Mouse (Mus musculus): ENCODE measurements around the gene Itgae. TPM values are rescaled to one million over a fixed set of nuclear protein-coding genes. Genes with fewer than 3 reads are reported as not detected.
A peak's percentile ranks its signal among the peaks of the same experiment; 100 is the strongest.

Gene Itgae
- polyA plus RNA-seq, 1 experiment from 2014 or later = 0.20 TPM

DNA sequence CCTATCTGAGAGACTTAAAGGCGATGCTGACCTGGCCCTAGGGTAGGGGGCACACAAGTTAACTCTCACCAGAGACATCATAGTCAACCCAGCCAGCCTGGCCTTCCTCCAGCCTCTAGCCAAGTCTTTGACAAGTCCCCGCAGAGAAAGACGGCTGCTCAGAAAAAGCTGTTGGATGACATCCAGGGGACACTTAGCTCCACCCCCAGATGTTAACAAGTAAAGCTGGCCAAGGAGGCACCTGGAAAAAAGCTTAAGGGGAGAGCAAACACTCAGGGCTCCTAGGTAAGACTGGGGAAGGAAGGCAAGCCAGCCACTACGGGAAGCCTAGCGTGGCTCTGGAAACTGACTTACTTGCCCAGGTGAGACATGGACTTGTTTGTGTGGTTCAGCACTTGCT is 81.8 kb downstream of the Itgae start:
- no peak overlapping the region for H3K9ac ChIP-seq (ENCODE audit: low read depth, low read length)
- H3K4me2 ChIP-seq (replicated peaks; ENCODE audit: low read depth, low read length) = no peak overlapping the region
- no peaks in the 10 kb centered on the region for H3K27me3 ChIP-seq (ENCODE audit: control insufficient read depth, insufficient read depth, low read length)
- H3K27ac ChIP-seq (ENCODE audit: low read depth, low read length) = no peak overlapping the region; the same call in 1 of the 2 replicates
- H3K4me3 ChIP-seq (ENCODE audit: low read length) = no peak overlapping the region
- no peak for ATAC-seq (ENCODE audit: low FRiP score, low TSS enrichment)
- no peaks in the 10 kb centered on the region for H3K9me3 ChIP-seq (ENCODE audit: control insufficient read depth, low read length)
- peaks cover 16% of the 10 kb centered on the region for H3K36me3 ChIP-seq (ENCODE audit: control insufficient read depth, insufficient read depth, low read length)
- peaks cover 18% of the 10 kb centered on the region for H3K4me1 ChIP-seq (ENCODE audit: control insufficient read depth, insufficient read depth, low read length)
- 63% methylated on average over 5 of the region's 5 CpGs for WGBS

- H3K4me1 ChIP-seq (ENCODE audit: control insufficient read depth, insufficient read depth, low read length) = peaks cover 27% of the 10 kb centered on the region
- peak overlapping the region; percentile 92; the same call in 1 of the 2 replicates for H3K9ac ChIP-seq (ENCODE audit: low read depth, low read length)
- WGBS = 35% methylated on average over 8 of the region's 8 CpGs
- H3K9me3 ChIP-seq (ENCODE audit: control insufficient read depth, low read length) = no peaks in the 10 kb centered on the region
- H3K36me3 ChIP-seq (ENCODE audit: control insufficient read depth, insufficient read depth, low read length) = peaks cover 19% of the 10 kb centered on the region
- no peaks in the 10 kb centered on the region for H3K27me3 ChIP-seq (ENCODE audit: control insufficient read depth, insufficient read depth, low read length)
- peak overlapping the region; percentile 98 for H3K4me3 ChIP-seq (ENCODE audit: low read length)
- H3K4me2 ChIP-seq (replicated peaks; ENCODE audit: low read depth, low read length) = peak overlapping the region; percentile 82
- ATAC-seq (ENCODE audit: low FRiP score, low TSS enrichment) = no peak
- H3K27ac ChIP-seq (ENCODE audit: low read depth, low read length) = no peak overlapping the region
Observed at GRCm38 (mm10) chr11:73175612-73176011, 85.2 kb downstream of the Itgae start.

- H3K9me3 ChIP-seq (ENCODE audit: control insufficient read depth, low read length) = no peaks in the 10 kb centered on the region
Observed at GRCm38 (mm10) chr11:73176186-73176585, 85.8 kb downstream of the Itgae start.

GRCm38 (mm10) chr11:73176608-73177508 is 86.5 kb downstream of the Itgae start, which contains the start of the genes Emc6 and Tax1bp3:
Gene Emc6 (minus strand): TSS chr11:73177037.
Gene Tax1bp3 (plus strand): TSS chr11:73177083.
- Histone ChIP-seq H3K27me3 (ENCODE audit: control insufficient read depth, insufficient read depth, low read length) (no peaks in the 10 kb centered on the region), H3K36me3 (ENCODE audit: control insufficient read depth, insufficient read depth, low read length) (peaks cover 15% of the 10 kb centered on the region), H3K4me1 (ENCODE audit: control insufficient read depth, insufficient read depth, low read length) (peaks cover 27% of the 10 kb centered on the region), H3K27ac (ENCODE audit: low read depth, low read length) (peak within 1 kb of the TSS; percentile 95), H3K4me2 (replicated peaks; ENCODE audit: low read depth, low read length) (peak within 1 kb of the TSS; percentile 82), H3K4me3 (ENCODE audit: low read length) (peak within 1 kb of the TSS; percentile 98), H3K9me3 (ENCODE audit: control insufficient read depth, low read length) (no peaks in the 10 kb centered on the region), H3K9ac (ENCODE audit: low read depth, low read length) (peak within 1 kb of the TSS; percentile 92)
- under 1% methylated on average over 81 of the region's 81 CpGs for WGBS
- ATAC-seq (ENCODE audit: low FRiP score, low TSS enrichment) = peak; percentile 98

More at GRCm38 (mm10) chr11:73176186-73176585, 85.8 kb downstream of the Itgae start:
- Histone ChIP-seq H3K36me3 (ENCODE audit: control insufficient read depth, insufficient read depth, low read length) (peaks cover 15% of the 10 kb centered on the region), H3K9ac (ENCODE audit: low read depth, low read length) (peak overlapping the region; percentile 92), H3K27me3 (ENCODE audit: control insufficient read depth, insufficient read depth, low read length) (no peaks in the 10 kb centered on the region), H3K4me2 (replicated peaks; ENCODE audit: low read depth, low read length) (peak overlapping the region; percentile 82), H3K27ac (ENCODE audit: low read depth, low read length) (peak overlapping the region; percentile 88), H3K4me3 (ENCODE audit: low read length) (peak overlapping the region; percentile 98), H3K4me1 (ENCODE audit: control insufficient read depth, insufficient read depth, low read length) (peaks cover 27% of the 10 kb centered on the region)
- no peak for ATAC-seq (ENCODE audit: low FRiP score, low TSS enrichment)
- WGBS = 1% methylated on average over 15 of the region's 15 CpGs

DNA sequence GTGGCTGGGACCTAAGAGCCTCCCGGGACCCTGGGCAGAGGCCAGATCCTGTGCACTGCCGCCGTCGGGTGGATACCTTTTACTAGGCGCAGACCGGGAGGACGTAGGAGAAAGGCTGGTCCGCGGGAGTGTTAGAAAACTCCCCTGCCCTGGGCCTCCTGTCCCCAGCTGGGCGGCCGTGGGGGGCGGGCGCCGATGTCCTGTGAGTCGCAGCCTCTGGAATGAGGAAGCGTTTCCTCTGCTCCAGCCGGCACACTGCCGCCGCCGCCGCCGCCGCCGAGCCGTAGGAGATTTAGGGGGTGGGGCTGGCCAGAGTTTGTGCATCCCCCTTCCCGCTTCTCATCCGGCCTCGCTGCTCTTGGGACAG is 87.1 kb downstream of the Itgae start:
- Histone ChIP-seq H3K4me2 (replicated peaks; ENCODE audit: low read depth, low read length) (peak overlapping the region; percentile 73), H3K9ac (ENCODE audit: low read depth, low read length) (peak overlapping the region; percentile 92), H3K27ac (ENCODE audit: low read depth, low read length) (peak overlapping the region; percentile 95), H3K36me3 (ENCODE audit: control insufficient read depth, insufficient read depth, low read length) (peaks cover 19% of the 10 kb centered on the region), H3K4me3 (ENCODE audit: low read length) (peak overlapping the region; percentile 98), H3K9me3 (ENCODE audit: control insufficient read depth, low read length) (no peaks in the 10 kb centered on the region), H3K27me3 (ENCODE audit: control insufficient read depth, insufficient read depth, low read length) (no peaks in the 10 kb centered on the region), H3K4me1 (ENCODE audit: control insufficient read depth, insufficient read depth, low read length) (peaks cover 24% of the 10 kb centered on the region)
- peak; percentile 85 for ATAC-seq (ENCODE audit: low FRiP score, low TSS enrichment)
- WGBS = 0% methylated on average over 28 of the region's 28 CpGs

- no peaks in the 10 kb centered on the region for H3K9me3 ChIP-seq (ENCODE audit: control insufficient read depth, low read length)
- peaks cover 21% of the 10 kb centered on the region for H3K36me3 ChIP-seq (ENCODE audit: control insufficient read depth, insufficient read depth, low read length)
- peak overlapping the region; percentile 92 for H3K9ac ChIP-seq (ENCODE audit: low read depth, low read length)
- H3K27me3 ChIP-seq (ENCODE audit: control insufficient read depth, insufficient read depth, low read length) = no peaks in the 10 kb centered on the region
- peak overlapping the region; percentile 73 for H3K4me2 ChIP-seq (replicated peaks; ENCODE audit: low read depth, low read length)
- 0 out of 2 replicates have a peak, but pooled peaks have one; percentile 0 for ATAC-seq (ENCODE audit: low FRiP score, low TSS enrichment)
- peak overlapping the region; percentile 98 for H3K4me3 ChIP-seq (ENCODE audit: low read length)
- peak overlapping the region; percentile 95; the same call in 1 of the 2 replicates for H3K27ac ChIP-seq (ENCODE audit: low read depth, low read length)
- WGBS = 4% methylated on average over 2 of the region's 2 CpGs
- peaks cover 24% of the 10 kb centered on the region for H3K4me1 ChIP-seq (ENCODE audit: control insufficient read depth, insufficient read depth, low read length)
Observed at GRCm38 (mm10) chr11:73177895-73178294, 87.5 kb downstream of the Itgae start.

DNA sequence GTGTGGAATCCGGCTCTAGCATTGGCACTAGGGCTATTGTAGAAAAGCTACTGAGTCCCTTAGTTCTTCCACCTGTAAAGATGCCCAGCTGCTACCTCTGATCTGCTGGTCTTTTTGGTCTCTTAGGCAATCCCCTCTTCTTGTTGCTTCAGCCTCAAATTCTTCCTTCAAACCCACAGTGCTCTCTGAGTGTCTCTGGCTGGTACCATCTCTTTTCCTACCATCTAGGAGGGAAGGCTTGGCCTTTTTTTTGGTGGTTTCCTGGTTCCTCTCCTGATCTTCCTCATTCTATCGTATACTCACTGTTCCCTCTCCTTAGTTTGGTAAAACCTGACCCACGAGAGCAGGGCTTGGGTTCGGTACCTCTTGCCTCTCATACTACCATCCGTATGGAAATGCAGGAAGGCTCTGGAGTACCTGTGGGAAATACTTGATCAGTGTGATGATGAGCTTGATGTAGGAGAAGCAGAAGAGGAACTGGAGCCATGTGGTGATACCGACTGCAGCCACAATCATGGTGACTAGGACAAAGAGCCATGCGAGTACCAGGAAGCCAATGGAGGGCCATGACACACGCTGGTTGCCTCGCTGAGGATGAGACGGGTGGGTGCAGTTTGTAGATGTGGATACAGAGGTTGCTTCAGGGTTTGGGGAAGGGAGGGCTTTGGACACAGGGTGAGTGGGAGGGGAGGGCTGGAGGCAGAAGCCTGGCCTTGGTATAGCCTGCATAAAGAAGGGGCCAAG is 95.7 kb downstream of the Itgae start:
- no peaks in the 10 kb centered on the region for H3K27me3 ChIP-seq (ENCODE audit: control insufficient read depth, insufficient read depth, low read length)
- peaks cover 35% of the 10 kb centered on the region; the same call in 1 of the 2 replicates for H3K36me3 ChIP-seq (ENCODE audit: control insufficient read depth, insufficient read depth, low read length)
- H3K4me2 ChIP-seq (replicated peaks; ENCODE audit: low read depth, low read length) = no peak overlapping the region
- 88% methylated on average over 10 of the region's 10 CpGs for WGBS
- no peak overlapping the region for H3K9ac ChIP-seq (ENCODE audit: low read depth, low read length)
- H3K9me3 ChIP-seq (ENCODE audit: control insufficient read depth, low read length) = no peaks in the 10 kb centered on the region
- H3K4me3 ChIP-seq (ENCODE audit: low read length) = no peak overlapping the region
- H3K27ac ChIP-seq (ENCODE audit: low read depth, low read length) = no peak overlapping the region
- no peak for ATAC-seq (ENCODE audit: low FRiP score, low TSS enrichment)
- no peaks in the 10 kb centered on the region for H3K4me1 ChIP-seq (ENCODE audit: control insufficient read depth, insufficient read depth, low read length)

GRCm38 (mm10) chr11:73187231-73187630 is 96.8 kb downstream of the Itgae start:
- H3K27ac ChIP-seq (ENCODE audit: low read depth, low read length) = no peak overlapping the region
- no peaks in the 10 kb centered on the region for H3K27me3 ChIP-seq (ENCODE audit: control insufficient read depth, insufficient read depth, low read length)
- no peak overlapping the region for H3K4me3 ChIP-seq (ENCODE audit: low read length)
- no peaks in the 10 kb centered on the region for H3K9me3 ChIP-seq (ENCODE audit: control insufficient read depth, low read length)
- H3K4me1 ChIP-seq (ENCODE audit: control insufficient read depth, insufficient read depth, low read length) = no peaks in the 10 kb centered on the region
- H3K9ac ChIP-seq (ENCODE audit: low read depth, low read length) = no peak overlapping the region
- ATAC-seq (ENCODE audit: low FRiP score, low TSS enrichment) = no peak
- WGBS = 86% methylated on average over 6 of the region's 6 CpGs
- H3K4me2 ChIP-seq (replicated peaks; ENCODE audit: low read depth, low read length) = no peak overlapping the region
- H3K36me3 ChIP-seq (ENCODE audit: control insufficient read depth, insufficient read depth, low read length) = peaks cover 32% of the 10 kb centered on the region; the same call in 1 of the 2 replicates

All from kidney, embryonic 14.5 days (tissue).